Mouse (Mus musculus) embryonic facial prominence, embryonic 11.5 days (tissue): ENCODE measurements around the gene Mamdc4. TPM values are rescaled to one million over a fixed set of nuclear protein-coding genes. Genes with fewer than 3 reads are reported as not detected.
A peak's percentile ranks its signal among the peaks of the same experiment; 100 is the strongest.

Experiments
- ATAC-seq: fragments of 200-750 bp; cut with Nextera tagmentation; replicated peaks from 2 replicates; pipeline ENCODE4 v1.8.0; 2017; ENCODE audit warnings: low read depth; ENCODE audit not compliant: insufficient number of reproducible peaks, low FRiP score, low TSS enrichment
- DNase-seq: peaks from one replicate; pipeline ENCODE4 v3.0.0-alpha.2; 2015; ENCODE audit warnings: low spot score
- H3K27ac ChIP-seq: fragments of 300-500 bp; sonication (generic); replicated peaks from 2 replicates; pipeline ENCODE4 v1.5.1; 2014; ENCODE audit warnings: mild to moderate bottlenecking, low read depth, low read length, control low read depth
- H3K27me3 ChIP-seq: fragments of 300-500 bp; sonication (generic); 2 replicates; pipeline ENCODE4 v1.6.1; 2014; ENCODE audit warnings: mild to moderate bottlenecking, low read length, moderate library complexity, mixed read lengths; ENCODE audit not compliant: control insufficient read depth, insufficient read depth
- H3K36me3 ChIP-seq: fragments of 300-500 bp; sonication (generic); replicated peaks from 2 replicates; pipeline ENCODE4 v1.6.1; 2014; ENCODE audit warnings: low read depth, mild to moderate bottlenecking, low read length, moderate library complexity, mixed read lengths; ENCODE audit not compliant: control insufficient read depth, insufficient read depth
- H3K4me1 ChIP-seq: fragments of 300-500 bp; sonication (generic); 2 replicates; pipeline ENCODE4 v1.6.1; 2014; ENCODE audit warnings: low read length, mixed read lengths; ENCODE audit not compliant: control insufficient read depth, insufficient read depth
- H3K4me2 ChIP-seq: fragments of 300-500 bp; sonication (generic); 2 replicates; pipeline ENCODE4 v1.6.1; 2014; ENCODE audit warnings: low read depth, mild to moderate bottlenecking, control low read depth, low read length, moderate library complexity
- H3K4me3 ChIP-seq: fragments of 300-500 bp; sonication (generic); 2 replicates; pipeline ENCODE4 v1.5.1; 2014; ENCODE audit warnings: low read depth, low read length, control low read depth
- H3K9ac ChIP-seq: fragments of 300-500 bp; sonication (generic); replicated peaks from 2 replicates; pipeline ENCODE4 v1.6.1; 2014; ENCODE audit warnings: mild to moderate bottlenecking, control low read depth, low read length
- H3K9me3 ChIP-seq: fragments of 300-500 bp; sonication (generic); replicated peaks from 2 replicates; pipeline ENCODE4 v1.6.1; 2016; ENCODE audit warnings: mild to moderate bottlenecking, low read length, inconsistent platforms, mixed read lengths; ENCODE audit not compliant: control insufficient read depth
- WGBS: fragments of 180-500 bp; shearing (Covaris S2); extraction: QIAGEN DNeasy Blood & Tissue Kit; methylation state at CpG from one replicate; pipeline ENCODE4 v1.1.7; 2014; 5-methylcytosine and 5-hydroxymethylcytosine counted together
- polyA plus RNA-seq: library from polyadenylated mRNA; unstranded; fragments of >200 nt; fragmentation: Nextera tagmentation; extraction: Ambion mirVana; gene quantifications from 2 replicates; pipeline ENCODE4 v1.2.1, GENCODE M21; 2014

Mamdc4 gene
- polyA plus RNA-seq, result 1.2 and 8.5 TPM in 2 replicates

- no peaks in the 10 kb centered on the region for H3K9me3 ChIP-seq
- peak; percentile 99 for DNase-seq
- WGBS, result under 1% methylated on average over 44 of the region's 45 CpGs
- peak within 1 kb of the TSS; percentile 75 for H3K27ac ChIP-seq
- H3K4me2 ChIP-seq, result peak within 1 kb of the TSS; percentile 92
- peaks cover 3% of the 10 kb centered on the region for H3K4me1 ChIP-seq
- H3K4me3 ChIP-seq, result peak within 1 kb of the TSS; percentile 56
- H3K36me3 ChIP-seq, result no peaks in the 10 kb centered on the region
- H3K9ac ChIP-seq, result peak within 1 kb of the TSS; percentile 68
- peak; percentile 98 for ATAC-seq
- peaks cover 42% of the 10 kb centered on the region for H3K27me3 ChIP-seq
These were observed at the start of gene Mamdc4, which contains the start of gene Phpt1 for GRCm38 (mm10) chr2:25574579-25575431. TSS of gene Mamdc4 (minus strand) at chr2:25574845. TSS of gene Phpt1 (minus strand) at chr2:25575224.

- DNase-seq, result peak; percentile 85
- 6% methylated on average over 34 of the region's 34 CpGs for WGBS
These were observed 46.9 kb upstream of the Mamdc4 start, which contains the start of gene Tmem141 for GRCm38 (mm10) chr2:25621229-25622200. TSS of gene Tmem141 (minus strand) at chr2:25622005.

DNA sequence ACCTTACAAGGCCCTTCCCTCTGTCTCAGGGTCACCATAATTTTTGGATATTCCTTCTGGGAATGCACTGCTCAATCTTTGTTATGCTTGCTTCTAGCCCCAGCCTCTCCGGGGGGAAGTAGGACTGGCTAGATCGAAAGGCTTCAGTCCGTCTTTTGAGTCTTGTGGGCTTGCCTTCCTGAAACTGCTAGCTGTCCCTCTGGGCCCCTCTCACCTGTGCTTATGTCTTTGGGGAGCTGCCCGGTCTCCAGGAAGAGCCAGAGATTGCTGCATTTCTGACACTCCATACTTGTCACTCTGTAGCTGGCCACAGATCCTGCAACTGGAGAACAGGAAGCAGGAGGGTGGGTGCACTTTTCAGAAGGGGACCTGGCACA is 46.2 kb upstream of the Mamdc4 start:
- ATAC-seq (no peak), DNase-seq (no peak)
- H3K36me3 ChIP-seq, result no peaks in the 10 kb centered on the region
- H3K9ac ChIP-seq, result no peak overlapping the region
- H3K9me3 ChIP-seq, result no peaks in the 10 kb centered on the region
- no peak overlapping the region for H3K27ac ChIP-seq
- 79% methylated on average over 4 of the region's 4 CpGs for WGBS
- H3K4me2 ChIP-seq, result no peak overlapping the region
- H3K4me1 ChIP-seq, result no peaks in the 10 kb centered on the region
- peaks cover 20% of the 10 kb centered on the region for H3K27me3 ChIP-seq
- H3K4me3 ChIP-seq, result no peak overlapping the region

More at GRCm38 (mm10) chr2:25621229-25622200, 46.9 kb upstream of the Mamdc4 start, which contains the start of gene Tmem141:
- no peaks in the 10 kb centered on the region for H3K4me1 ChIP-seq
- H3K9me3 ChIP-seq, result no peaks in the 10 kb centered on the region
- peaks cover 13% of the 10 kb centered on the region for H3K27me3 ChIP-seq
- H3K4me2 ChIP-seq, result peak within 1 kb of the TSS; percentile 71
- peak; percentile 88 for ATAC-seq
- H3K4me3 ChIP-seq, result peak within 1 kb of the TSS; percentile 36
- H3K36me3 ChIP-seq, result no peaks in the 10 kb centered on the region
- peak within 1 kb of the TSS; percentile 71 for H3K9ac ChIP-seq
- no peak within 1 kb of the TSS for H3K27ac ChIP-seq

DNA sequence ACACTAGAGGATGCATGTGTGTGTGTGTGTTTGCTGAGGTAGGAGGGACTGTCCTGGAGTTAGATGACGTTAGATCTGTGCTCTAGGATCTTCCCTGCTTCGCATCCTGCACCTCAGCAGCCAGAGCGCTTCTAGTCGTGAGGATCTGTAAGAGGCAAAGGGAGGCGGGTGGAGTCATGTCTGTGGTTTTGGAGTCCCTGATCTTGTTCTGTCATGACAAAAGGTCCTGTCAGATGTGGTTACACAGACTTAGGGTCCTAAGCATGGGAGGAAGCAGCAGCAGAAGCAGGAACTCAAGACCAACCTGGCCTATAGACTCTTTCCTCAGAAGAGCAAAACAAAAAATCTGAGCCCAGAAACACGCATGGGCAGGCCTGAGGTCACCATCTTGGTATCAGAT is 45.7 kb upstream of the Mamdc4 start:
- H3K4me3 ChIP-seq, result no peak overlapping the region
- 78% methylated on average over 6 of the region's 6 CpGs for WGBS
- H3K9me3 ChIP-seq, result no peaks in the 10 kb centered on the region
- H3K4me1 ChIP-seq, result no peaks in the 10 kb centered on the region
- H3K27me3 ChIP-seq, result peaks cover 24% of the 10 kb centered on the region
- DNase-seq, result no peak
- no peak overlapping the region for H3K9ac ChIP-seq
- no peak for ATAC-seq
- H3K27ac ChIP-seq, result no peak overlapping the region
- no peaks in the 10 kb centered on the region for H3K36me3 ChIP-seq
- H3K4me2 ChIP-seq, result no peak overlapping the region

DNA sequence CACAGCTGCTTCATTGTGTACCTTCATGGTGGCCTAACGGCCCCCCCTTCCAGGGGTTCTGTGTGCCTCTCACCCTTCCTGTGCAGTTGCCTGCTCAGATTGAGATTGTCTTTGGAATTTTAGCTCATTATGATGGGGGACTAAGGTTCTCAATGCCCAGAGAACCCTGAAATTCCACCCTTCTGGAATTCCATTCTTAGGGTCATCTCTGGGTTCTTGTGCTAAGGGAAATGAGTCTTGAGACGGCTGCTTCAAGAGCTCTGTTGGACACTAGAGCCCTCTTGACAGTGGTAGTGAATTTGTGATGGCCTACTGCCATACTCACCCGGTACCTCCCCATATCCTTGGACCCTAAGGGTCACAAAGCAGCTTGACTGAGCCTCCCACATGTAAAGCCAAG is 42.9 kb upstream of the Mamdc4 start, which contains the start of gene Ccdc183:
TSS of gene Ccdc183 (minus strand) at position 101 of the 400 bp plus-strand sequence.
- Histone ChIP-seq H3K27ac (no peak within 1 kb of the TSS), H3K4me2 (no peak within 1 kb of the TSS), H3K27me3 (peaks cover 26% of the 10 kb centered on the region), H3K9ac (no peak within 1 kb of the TSS), H3K4me1 (no peaks in the 10 kb centered on the region), H3K36me3 (no peaks in the 10 kb centered on the region), H3K4me3 (no peak within 1 kb of the TSS), H3K9me3 (no peaks in the 10 kb centered on the region)
- DNase-seq (no peak), ATAC-seq (no peak)
- WGBS, result 84% methylated on average over 3 of the region's 3 CpGs

GRCm38 (mm10) chr2:25616398-25616797 is 41.8 kb upstream of the Mamdc4 start:
- H3K4me3 ChIP-seq, result no peak overlapping the region
- no peak for ATAC-seq
- no peaks in the 10 kb centered on the region for H3K36me3 ChIP-seq
- DNase-seq, result no peak
- no peaks in the 10 kb centered on the region for H3K4me1 ChIP-seq
- peaks cover 26% of the 10 kb centered on the region for H3K27me3 ChIP-seq
- H3K4me2 ChIP-seq, result no peak overlapping the region
- H3K27ac ChIP-seq, result no peak overlapping the region
- WGBS, result 18% methylated on average over 22 of the region's 22 CpGs
- H3K9ac ChIP-seq, result no peak overlapping the region
- no peaks in the 10 kb centered on the region for H3K9me3 ChIP-seq

DNA sequence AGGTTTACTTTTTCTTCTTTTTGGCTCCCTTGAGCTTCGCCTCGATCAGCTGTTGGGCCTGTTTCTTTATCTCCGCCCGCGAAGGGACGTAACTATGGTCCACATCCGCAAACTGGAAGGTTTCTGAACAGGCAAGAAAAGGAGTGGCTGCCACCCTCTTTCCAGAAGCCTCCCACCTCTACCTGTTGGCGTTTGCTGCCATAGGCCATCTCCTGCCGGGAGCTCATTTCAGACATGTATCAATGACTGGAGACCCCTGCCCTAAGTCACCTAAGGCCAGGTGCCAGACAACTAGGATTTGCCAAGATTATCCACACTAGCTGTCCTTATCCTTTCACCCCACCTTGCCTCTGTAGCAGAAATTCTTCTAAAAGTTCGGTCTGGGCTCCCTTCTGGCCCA is 34.0 kb upstream of the Mamdc4 start:
- H3K4me1 ChIP-seq, result peaks cover 2% of the 10 kb centered on the region; the same call in 1 of the 2 replicates
- no peak overlapping the region for H3K27ac ChIP-seq
- H3K36me3 ChIP-seq, result no peaks in the 10 kb centered on the region
- 71% methylated on average over 10 of the region's 10 CpGs for WGBS
- H3K4me3 ChIP-seq, result peak overlapping the region; percentile 15; the same call in 1 of the 2 replicates
- no peak for DNase-seq
- H3K9me3 ChIP-seq, result no peaks in the 10 kb centered on the region
- peak overlapping the region; percentile 30 for H3K4me2 ChIP-seq
- no peaks in the 10 kb centered on the region for H3K27me3 ChIP-seq
- peak; percentile 9; the same call in 1 of the 2 replicates for ATAC-seq
- H3K9ac ChIP-seq, result peak overlapping the region; percentile 46
